Mouse (Mus musculus) kidney, adult 10 weeks (tissue): ENCODE data around the gene Ndufb5. TPM values are rescaled to one million over a fixed set of nuclear protein-coding genes. Genes with fewer than 3 reads are reported as not detected.

ENCODE experiments used
- polyA plus RNA-seq: library from polyadenylated mRNA; stranded (reverse); fragments of 350-450 nt; fragmentation: Illumina TruSeq; extraction: RNeasy Lipid Tissue Mini Kit (QIAGEN cat#74804); gene quantifications from one replicate; pipeline ENCODE4 v1.2.3, GENCODE M21; 2014; ENCODE audit warnings: low read depth, low replicate concordance

The Ndufb5 gene
- polyA plus RNA-seq, result 695 TPM

DNA sequence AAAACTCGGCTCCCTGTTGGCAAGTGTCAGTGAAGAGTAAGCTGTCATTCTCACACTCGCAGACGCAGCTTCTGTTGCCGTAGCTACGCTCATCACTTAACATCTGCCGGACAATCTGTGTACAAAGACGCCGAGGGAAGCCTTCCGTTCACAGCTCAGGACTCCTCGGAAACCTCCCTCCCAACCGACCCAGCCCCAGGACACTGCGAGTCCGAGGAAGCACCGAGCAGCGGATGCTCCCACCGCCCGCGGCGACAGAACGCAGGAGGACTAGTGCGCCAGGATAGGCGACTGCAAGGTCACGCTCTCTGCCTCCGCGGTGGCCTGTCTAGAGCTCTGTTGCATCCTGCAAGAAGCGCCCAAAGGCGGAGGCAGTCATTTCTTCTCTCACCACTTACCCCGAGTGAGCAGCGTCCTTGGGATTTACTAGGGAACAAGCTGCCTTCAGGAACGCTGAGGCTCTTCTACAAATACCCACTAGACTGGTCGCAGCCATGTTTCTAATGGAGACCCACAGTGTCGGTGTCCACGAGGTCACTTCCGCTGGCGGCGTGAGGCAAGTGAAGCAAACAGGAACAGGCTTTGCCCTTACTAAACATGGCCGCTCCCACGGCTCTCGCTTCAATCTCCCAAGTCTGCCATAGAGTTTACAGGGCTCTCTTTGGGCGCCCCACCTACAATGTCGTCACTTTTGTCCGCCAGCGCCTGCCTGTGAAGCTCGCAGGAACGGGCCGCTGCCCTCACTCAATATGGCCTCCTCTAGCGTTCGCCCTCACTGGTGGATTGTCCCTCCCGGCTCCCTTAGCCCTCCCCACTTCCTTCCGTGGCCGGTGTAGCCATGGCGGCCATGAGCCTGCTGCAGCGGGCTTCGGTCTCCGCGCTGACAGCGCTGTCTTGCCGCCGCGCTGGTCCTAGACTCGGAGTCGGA, at the start of gene Ndufb5:
TSS of gene Ndufb5 (plus strand) at position 747 of the 928 bp plus-strand sequence.

DNA sequence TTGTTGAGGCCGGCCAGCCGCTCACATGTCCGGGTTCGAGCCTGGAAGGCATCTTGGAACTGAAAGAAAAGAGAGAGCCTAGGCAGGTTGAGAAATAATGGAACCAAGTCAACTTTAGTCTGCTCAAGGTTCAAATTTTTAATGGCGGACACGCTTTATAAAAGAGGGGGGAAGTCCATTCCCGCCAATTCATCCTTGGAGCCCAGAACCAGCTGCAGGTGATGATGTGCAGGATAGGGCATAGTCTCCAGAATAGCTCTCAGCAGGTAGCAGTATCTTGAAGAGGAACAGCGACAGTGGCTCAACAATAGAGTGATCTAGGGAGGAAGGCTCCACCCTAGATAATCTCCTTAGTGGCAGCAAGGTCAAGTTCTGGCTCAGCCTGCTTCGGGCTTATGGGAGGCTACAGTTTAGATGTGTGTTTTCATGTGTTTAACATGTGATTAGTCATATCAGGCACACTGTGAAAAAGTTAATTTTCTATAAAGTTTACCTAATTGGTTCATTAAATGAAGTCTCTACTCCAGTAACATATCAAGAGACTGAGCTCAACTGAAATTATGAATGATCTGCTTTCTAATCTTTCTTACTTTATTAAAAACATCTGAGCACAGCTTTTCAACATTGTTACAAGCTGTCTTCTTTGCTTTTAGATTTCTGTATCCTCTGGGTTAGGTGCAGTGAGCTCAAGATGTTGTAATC, 31.0 kb upstream of the Ndufb5 start, which contains the start of gene Actl6a:
TSS of gene Actl6a (plus strand) at position 652 of the 702 bp plus-strand sequence.

DNA sequence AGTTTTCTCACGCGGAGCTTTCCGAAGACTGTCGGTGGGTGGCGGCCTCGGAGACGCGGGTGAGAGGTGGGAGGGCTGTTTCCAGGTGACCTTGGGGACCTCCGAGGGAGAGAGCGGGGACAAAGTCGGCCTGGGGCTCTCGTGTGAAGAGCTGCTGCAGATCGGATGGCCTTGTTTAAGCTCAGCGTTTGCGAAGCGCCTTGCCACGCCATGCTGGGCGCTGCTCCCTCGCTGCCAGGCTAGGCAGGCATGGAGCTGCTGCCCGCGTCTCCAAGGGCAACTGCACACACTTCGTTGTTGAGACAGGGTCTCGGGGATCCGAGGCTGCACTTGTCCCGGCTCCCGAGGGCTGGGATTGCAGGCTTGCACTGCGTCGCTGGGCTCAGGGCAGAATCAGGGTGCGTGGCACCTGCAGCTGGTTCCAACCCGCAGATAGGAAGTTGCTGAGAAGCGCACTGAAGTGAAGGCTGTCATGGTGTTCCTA, 424 bp downstream of the Ndufb5 start, which contains the start of gene Mrpl47:
TSS of gene Mrpl47 (minus strand) at position 434 of the 484 bp plus-strand sequence.

Other genes starting within 250 kb of the Ndufb5 start
- gene Kcnmb3, start 244.8 kb upstream of the Ndufb5 start, polyA plus RNA-seq, result not detected
- 89.5 TPM for gene Zfp639, start 226.7 kb upstream of the Ndufb5 start, polyA plus RNA-seq
- 338 TPM for gene Mfn1, start 207.5 kb upstream of the Ndufb5 start, polyA plus RNA-seq
- gene Gnb4, start 120.4 kb upstream of the Ndufb5 start, polyA plus RNA-seq, result 9.3 TPM
- gene Actl6a, start 30.7 kb upstream of the Ndufb5 start, polyA plus RNA-seq, result 38.2 TPM
- 61.5 TPM for gene Mrpl47, start 615 bp downstream of the Ndufb5 start, polyA plus RNA-seq
- gene Usp13, start 80.6 kb downstream of the Ndufb5 start, polyA plus RNA-seq, result 0.28 TPM